Mouse (Mus musculus): ENCODE measurements at regions not wholly inside any gene's neighbourhood (a gene's known extent, or its start where the extent isn't known, plus 50 kb on each side); places are given as distances from the start of the nearest gene placed in this dataset.

GRCm38 (mm10) chr16:76591956-76592768 lies 218.5 kb upstream of the Nrip1 start:
- Histone ChIP-seq H3K4me1 (ENCODE audit: control insufficient read depth, insufficient read depth, insufficient read length, low read length) (no peaks in the 10 kb centered on the region), H3K36me3 (ENCODE audit: control insufficient read depth, insufficient read depth, low read length) (no peaks in the 10 kb centered on the region), H3K27ac (ENCODE audit: insufficient read depth, low read depth, low read length) (no peak overlapping the region), H3K27me3 (ENCODE audit: control insufficient read depth, insufficient read depth, low read length) (no peaks in the 10 kb centered on the region), H3K4me3 (ENCODE audit: low read depth, low read length) (no peak overlapping the region)
- TF ChIP-seq POLR2A (IDR thresholded peaks at IDR 0.05; ENCODE audit: low read depth, low read length) (no peak), CTCF (IDR thresholded peaks at IDR 0.05; ENCODE audit: extremely low read depth, insufficient read length, insufficient replicate concordance, low read depth, low read length) (no peak)
- WGBS = 73% methylated on average over 4 of the region's 4 CpGs

GRCm38 (mm10) chr16:76589791-76590190 lies 216.2 kb upstream of the Nrip1 start:
- no peak for TF ChIP-seq CTCF (IDR thresholded peaks at IDR 0.05; ENCODE audit: extremely low read depth, insufficient read length, insufficient replicate concordance, low read depth, low read length)
- TF ChIP-seq POLR2A (IDR thresholded peaks at IDR 0.05; ENCODE audit: low read depth, low read length) = no peak
- Histone ChIP-seq H3K27ac (ENCODE audit: insufficient read depth, low read depth, low read length) (no peak overlapping the region), H3K27me3 (ENCODE audit: control insufficient read depth, insufficient read depth, low read length) (no peaks in the 10 kb centered on the region), H3K36me3 (ENCODE audit: control insufficient read depth, insufficient read depth, low read length) (no peaks in the 10 kb centered on the region), H3K4me3 (ENCODE audit: low read depth, low read length) (no peak overlapping the region), H3K4me1 (ENCODE audit: control insufficient read depth, insufficient read depth, insufficient read length, low read length) (no peaks in the 10 kb centered on the region)
- 70% methylated on average over 2 of the region's 2 CpGs for WGBS

GRCm38 (mm10) chr16:76577206-76577605 lies 203.6 kb upstream of the Nrip1 start:
- Histone ChIP-seq H3K27ac (ENCODE audit: insufficient read depth, low read depth, low read length) (no peak overlapping the region), H3K27me3 (ENCODE audit: control insufficient read depth, insufficient read depth, low read length) (no peaks in the 10 kb centered on the region), H3K4me1 (ENCODE audit: control insufficient read depth, insufficient read depth, insufficient read length, low read length) (no peaks in the 10 kb centered on the region), H3K36me3 (ENCODE audit: control insufficient read depth, insufficient read depth, low read length) (no peaks in the 10 kb centered on the region), H3K4me3 (ENCODE audit: low read depth, low read length) (no peak overlapping the region)
- TF ChIP-seq POLR2A (IDR thresholded peaks at IDR 0.05; ENCODE audit: low read depth, low read length) (no peak), CTCF (IDR thresholded peaks at IDR 0.05; ENCODE audit: extremely low read depth, insufficient read length, insufficient replicate concordance, low read depth, low read length) (no peak)
- WGBS = 88% methylated on average over 2 of the region's 2 CpGs

DNA sequence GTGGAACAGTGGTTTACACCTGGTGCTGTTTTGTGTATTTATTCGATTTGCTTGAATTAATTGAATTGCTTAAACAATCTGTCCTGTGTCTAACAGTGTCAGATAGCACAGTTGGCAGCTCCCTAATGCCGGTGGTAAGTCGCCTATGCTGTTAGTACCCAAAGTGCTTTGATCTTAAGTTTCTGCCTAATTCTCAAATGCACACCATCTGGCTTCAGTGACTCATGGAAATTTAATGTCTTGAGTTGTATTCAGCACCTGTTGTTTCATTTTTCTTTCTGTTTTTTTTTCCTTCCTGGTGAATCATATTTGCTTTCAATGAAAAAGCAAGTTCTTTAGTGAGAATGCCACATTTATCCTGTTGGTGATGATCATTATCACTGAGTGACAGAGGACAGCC lies 201.7 kb upstream of the Nrip1 start:
- Histone ChIP-seq H3K27me3 (ENCODE audit: control insufficient read depth, insufficient read depth, low read length) (no peaks in the 10 kb centered on the region), H3K27ac (ENCODE audit: insufficient read depth, low read depth, low read length) (no peak overlapping the region), H3K36me3 (ENCODE audit: control insufficient read depth, insufficient read depth, low read length) (no peaks in the 10 kb centered on the region), H3K4me3 (ENCODE audit: low read depth, low read length) (no peak overlapping the region), H3K4me1 (ENCODE audit: control insufficient read depth, insufficient read depth, insufficient read length, low read length) (no peaks in the 10 kb centered on the region)
- WGBS = 64% methylated on average over 3 of the region's 3 CpGs
- TF ChIP-seq POLR2A (IDR thresholded peaks at IDR 0.05; ENCODE audit: low read depth, low read length) (no peak), CTCF (IDR thresholded peaks at IDR 0.05; ENCODE audit: extremely low read depth, insufficient read length, insufficient replicate concordance, low read depth, low read length) (no peak)

GRCm38 (mm10) chr16:76566220-76566619 lies 192.6 kb upstream of the Nrip1 start:
- TF ChIP-seq CTCF (IDR thresholded peaks at IDR 0.05; ENCODE audit: extremely low read depth, insufficient read length, insufficient replicate concordance, low read depth, low read length) (no peak), POLR2A (IDR thresholded peaks at IDR 0.05; ENCODE audit: low read depth, low read length) (no peak)
- no peak overlapping the region for H3K27ac ChIP-seq (ENCODE audit: insufficient read depth, low read depth, low read length)
- H3K27me3 ChIP-seq (ENCODE audit: control insufficient read depth, insufficient read depth, low read length) = no peaks in the 10 kb centered on the region
- no peak overlapping the region for H3K4me3 ChIP-seq (ENCODE audit: low read depth, low read length)
- no peaks in the 10 kb centered on the region for H3K4me1 ChIP-seq (ENCODE audit: control insufficient read depth, insufficient read depth, insufficient read length, low read length)
- no peaks in the 10 kb centered on the region for H3K36me3 ChIP-seq (ENCODE audit: control insufficient read depth, insufficient read depth, low read length)
- 53% methylated on average over 11 of the region's 11 CpGs for WGBS

GRCm38 (mm10) chr16:76554846-76555245 lies 181.2 kb upstream of the Nrip1 start:
- Histone ChIP-seq H3K36me3 (ENCODE audit: control insufficient read depth, insufficient read depth, low read length) (no peaks in the 10 kb centered on the region), H3K27me3 (ENCODE audit: control insufficient read depth, insufficient read depth, low read length) (no peaks in the 10 kb centered on the region), H3K4me1 (ENCODE audit: control insufficient read depth, insufficient read depth, insufficient read length, low read length) (no peaks in the 10 kb centered on the region), H3K27ac (ENCODE audit: insufficient read depth, low read depth, low read length) (no peak overlapping the region), H3K4me3 (ENCODE audit: low read depth, low read length) (no peak overlapping the region)
- 64% methylated on average over 4 of the region's 4 CpGs for WGBS
- TF ChIP-seq POLR2A (IDR thresholded peaks at IDR 0.05; ENCODE audit: low read depth, low read length) = no peak
- no peak for TF ChIP-seq CTCF (IDR thresholded peaks at IDR 0.05; ENCODE audit: extremely low read depth, insufficient read length, insufficient replicate concordance, low read depth, low read length)

- Histone ChIP-seq H3K4me1 (ENCODE audit: control insufficient read depth, insufficient read depth, insufficient read length, low read length) (peaks cover 21% of the 10 kb centered on the region; the same call in 1 of the 2 replicates), H3K4me3 (ENCODE audit: low read depth, low read length) (no peak overlapping the region), H3K27me3 (ENCODE audit: control insufficient read depth, insufficient read depth, low read length) (no peaks in the 10 kb centered on the region), H3K27ac (ENCODE audit: insufficient read depth, low read depth, low read length) (no peak overlapping the region), H3K36me3 (ENCODE audit: control insufficient read depth, insufficient read depth, low read length) (no peaks in the 10 kb centered on the region)
- TF ChIP-seq CTCF (IDR thresholded peaks at IDR 0.05; ENCODE audit: extremely low read depth, insufficient read length, insufficient replicate concordance, low read depth, low read length) (no peak), POLR2A (IDR thresholded peaks at IDR 0.05; ENCODE audit: low read depth, low read length) (no peak)
- 80% methylated on average over 5 of the region's 5 CpGs for WGBS
These were observed 176.0 kb upstream of the Nrip1 start for GRCm38 (mm10) chr16:76549628-76550027.
